Mouse (Mus musculus): ENCODE data around the gene Ubxn11. TPM values are rescaled to one million over a fixed set of nuclear protein-coding genes. Genes with fewer than 3 reads are reported as not detected.

Gene Ubxn11
- total RNA-seq, 2 experiments from 2014 or later: 11.2 to 30.2 TPM

DNA sequence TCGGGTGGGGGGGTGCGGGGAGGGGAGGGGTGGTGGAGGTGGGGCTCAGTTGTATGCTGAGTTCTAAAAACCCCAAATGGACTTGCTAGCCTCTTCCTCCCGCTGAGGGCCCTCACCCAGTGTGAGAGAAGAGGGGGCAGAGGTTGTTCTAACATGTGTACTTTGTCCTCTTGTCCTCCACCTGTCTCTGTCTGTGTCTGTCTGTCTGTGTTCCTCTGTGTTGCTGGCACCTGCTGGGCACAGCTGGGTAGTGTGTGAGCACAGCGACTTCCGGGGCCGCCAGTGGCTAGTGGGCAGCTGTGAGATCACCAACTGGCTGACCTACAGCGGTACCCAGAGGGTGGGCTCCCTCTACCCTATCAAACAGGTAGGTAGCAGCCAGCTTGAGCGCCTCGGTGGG, 13.3 kb upstream of the Ubxn11 start:
- no peak for ATAC-seq (replicated peaks; ENCODE audit: poor library complexity, severe bottlenecking)

DNA sequence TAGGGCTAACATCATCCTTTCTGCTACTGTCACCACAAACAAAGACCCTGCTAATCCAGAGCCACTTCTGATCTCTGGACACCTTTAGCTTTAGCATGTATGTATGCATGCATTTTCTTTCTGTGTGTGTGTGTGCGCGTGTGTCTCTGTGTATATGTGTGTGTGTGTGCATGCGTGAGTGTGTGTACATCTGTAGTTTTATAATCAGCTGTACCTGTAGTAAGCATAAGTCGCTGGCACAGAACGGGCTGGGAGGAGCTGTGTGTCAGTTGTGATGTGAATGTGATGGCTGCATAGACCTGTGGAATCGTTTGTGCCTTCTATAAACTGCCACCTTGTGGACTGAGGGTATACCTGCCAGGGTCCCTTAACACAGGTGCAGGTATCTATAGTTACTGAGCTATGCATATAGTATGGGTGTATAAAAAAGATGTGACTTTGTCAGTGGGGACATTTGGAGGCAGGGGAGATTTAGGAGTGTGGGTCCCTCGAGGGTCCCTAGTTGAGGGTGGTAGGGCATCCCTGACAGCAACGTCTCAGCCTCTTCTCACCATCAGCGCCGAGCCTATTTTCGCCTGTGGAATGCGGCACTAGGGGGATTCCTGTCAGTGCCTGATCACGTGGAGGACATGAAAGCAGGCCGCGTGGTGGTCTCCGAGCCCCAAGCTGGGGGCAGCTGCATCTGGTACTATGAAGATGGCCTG, 11.7 kb upstream of the Ubxn11 start:
- ATAC-seq (replicated peaks; ENCODE audit: poor library complexity, severe bottlenecking): no peak

DNA sequence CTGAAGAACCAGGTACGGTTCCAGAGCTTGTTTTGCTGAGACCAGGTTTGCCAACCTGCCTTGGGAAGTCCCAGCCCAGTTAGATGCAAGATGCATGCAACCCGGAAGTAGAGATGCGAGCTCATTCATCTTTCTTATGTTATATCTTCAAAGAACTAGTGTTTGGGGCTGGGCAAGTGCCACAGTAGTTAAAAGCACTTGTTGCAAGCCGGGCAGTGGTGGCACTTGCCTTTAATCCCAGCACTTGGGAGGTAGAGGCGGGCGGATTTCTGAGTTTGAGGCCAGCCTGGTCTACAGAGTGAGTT, 11.2 kb upstream of the Ubxn11 start:
- no peak for ATAC-seq (replicated peaks; ENCODE audit: poor library complexity, severe bottlenecking)

DNA sequence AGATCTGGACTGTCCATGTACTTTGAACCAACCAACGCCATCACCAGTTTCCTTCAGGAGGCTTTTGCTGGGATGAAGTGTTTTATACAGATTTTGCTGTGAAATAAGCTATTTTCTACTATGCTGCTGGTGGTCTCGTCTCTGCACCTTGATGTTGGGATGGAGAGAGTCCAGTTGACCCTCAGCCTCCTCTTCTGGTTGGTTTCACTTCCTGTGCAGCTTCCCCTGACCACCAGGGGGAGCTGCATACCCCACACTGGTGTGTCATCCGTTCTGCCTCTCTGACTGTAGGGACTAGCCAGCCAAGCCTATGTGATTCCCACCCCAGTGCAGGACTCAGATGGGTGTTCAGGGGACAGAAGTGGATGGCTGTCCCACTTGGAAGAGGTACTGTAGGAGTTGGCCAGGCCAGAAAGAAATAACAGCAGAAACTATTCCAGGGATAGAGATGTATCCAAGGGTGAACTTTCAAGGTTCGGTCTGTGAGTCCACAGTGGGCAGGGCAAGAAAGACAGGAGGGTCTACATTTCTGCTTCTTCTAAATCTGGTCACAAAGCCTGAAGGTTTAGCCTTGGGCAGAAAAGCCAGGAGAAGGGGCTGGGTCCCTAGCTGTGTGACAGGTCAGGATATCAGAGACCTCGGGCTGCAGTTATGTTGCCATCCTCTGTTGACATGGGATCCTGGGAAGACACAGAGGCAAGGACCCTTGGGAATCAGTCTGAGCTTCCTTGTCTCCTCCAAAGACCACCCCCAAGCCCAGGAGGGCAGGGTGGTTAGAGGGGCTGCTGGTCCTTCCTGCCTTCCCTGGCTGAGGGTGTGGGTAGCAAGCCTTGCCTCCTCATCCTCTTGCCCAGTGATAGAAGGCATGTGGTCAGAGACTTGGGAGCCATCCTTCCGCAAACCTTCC, 9.7 kb upstream of the Ubxn11 start:
- peak; percentile 43 for ATAC-seq (replicated peaks; ENCODE audit: poor library complexity, severe bottlenecking)

DNA sequence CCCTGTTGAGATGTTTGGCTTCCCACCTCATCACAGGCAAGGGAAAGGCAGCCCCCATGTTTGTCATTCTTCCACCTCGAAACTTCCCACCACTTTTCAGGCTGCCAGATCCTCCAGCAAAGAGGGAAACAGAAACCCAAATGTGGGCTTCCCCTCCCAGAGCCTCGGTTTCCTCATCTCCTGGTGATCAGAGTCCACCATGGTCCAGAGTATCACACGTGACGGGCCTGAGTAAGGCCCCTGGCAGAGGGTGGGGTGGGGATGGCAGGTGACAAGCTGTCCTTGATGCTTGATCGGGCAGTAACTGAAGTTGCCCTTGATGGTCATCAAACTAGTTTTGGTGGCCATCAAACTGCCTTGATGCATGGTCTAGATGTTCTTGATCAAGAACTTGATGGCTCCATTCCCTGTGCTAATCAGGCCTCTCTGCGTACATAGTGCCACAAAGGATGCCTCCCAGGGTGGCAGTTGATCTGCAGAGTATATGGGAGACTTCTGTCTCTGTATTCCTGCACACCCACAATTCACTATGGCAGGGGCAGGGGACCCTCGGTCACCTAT, 8.3 kb upstream of the Ubxn11 start:
- ATAC-seq (replicated peaks; ENCODE audit: poor library complexity, severe bottlenecking): no peak

DNA sequence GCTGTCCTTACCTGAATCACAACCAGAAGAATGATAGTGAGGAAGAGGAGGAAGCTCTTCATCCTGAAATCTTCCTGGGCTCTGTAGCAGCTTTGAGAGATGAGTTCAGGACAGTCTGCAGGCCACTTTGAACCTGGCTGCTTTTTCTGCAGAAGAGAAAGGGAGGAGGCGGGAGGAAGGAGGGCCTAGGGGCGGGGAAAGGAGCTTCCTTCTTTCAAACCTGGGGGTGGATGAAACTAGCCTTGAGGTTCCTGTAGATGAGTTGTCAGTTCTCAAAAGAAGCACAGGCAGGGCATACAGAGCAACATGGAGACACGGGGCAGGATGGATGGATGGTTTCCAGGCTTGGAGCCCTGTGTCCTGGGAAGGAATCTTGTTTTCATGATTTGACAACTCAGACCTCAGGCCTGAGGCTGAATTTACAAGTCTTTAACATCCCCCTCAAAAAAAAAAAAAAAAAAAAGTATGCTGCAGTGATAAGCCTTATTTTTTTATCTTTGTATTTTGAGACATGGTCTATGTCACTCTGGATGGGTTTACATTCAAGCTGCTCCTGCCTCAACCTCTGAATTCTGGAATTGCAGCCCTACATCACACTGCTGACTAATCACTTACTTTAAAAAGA, 7.3 kb upstream of the Ubxn11 start, which contains the start of gene Cd52:
Cd52 (minus strand) TSS at position 160 of the 625 bp plus-strand sequence.
- ATAC-seq (replicated peaks; ENCODE audit: poor library complexity, severe bottlenecking): peak; percentile 41

DNA sequence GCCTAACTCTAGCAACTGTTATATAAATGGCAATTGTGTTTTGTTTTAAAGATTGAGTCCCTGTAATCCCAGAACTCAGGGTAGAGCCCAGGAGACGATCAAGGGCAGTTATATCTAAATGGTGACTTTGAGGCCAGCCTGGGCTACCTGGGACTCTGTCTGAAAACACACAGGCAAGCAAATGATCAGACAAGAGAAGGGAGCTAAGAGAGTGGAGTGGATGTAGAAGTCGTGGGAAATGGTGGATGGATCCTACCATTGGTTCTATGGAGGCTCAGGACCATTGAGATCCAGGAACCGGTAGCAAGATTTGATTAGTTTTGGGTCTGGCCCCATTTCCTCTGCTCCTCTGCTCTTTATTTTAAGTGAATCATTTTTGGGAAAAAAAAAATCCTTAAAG, 6.2 kb upstream of the Ubxn11 start:
- ATAC-seq (replicated peaks; ENCODE audit: poor library complexity, severe bottlenecking): no peak

DNA sequence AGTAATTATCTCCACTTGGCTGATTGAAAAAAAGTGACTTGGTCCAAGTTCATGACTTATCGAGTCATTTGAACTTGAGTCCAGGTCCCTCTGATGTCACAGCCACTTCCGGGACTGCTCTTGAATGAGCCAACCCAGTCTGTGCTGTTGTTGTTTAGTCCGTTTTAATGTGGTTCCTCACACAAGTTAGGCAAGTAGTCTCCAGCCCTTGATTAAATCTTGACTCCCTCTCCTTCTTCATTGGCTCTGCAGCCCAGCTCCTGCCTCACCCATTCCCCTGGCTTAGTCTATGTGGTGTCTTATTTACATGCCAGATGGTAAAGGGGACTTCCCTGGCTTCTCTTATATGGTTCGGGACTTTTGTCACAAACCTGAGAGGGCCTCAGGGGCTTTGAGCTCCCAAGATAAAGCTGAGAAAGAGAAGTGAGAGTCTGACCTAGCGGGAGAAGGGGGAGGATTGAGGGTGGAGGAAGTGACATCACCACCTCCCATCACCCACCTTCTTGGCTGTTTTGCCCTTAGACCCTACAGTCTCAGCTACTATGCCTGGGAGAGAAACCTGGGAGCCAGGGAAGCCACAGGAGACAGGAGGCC, 5.3 kb upstream of the Ubxn11 start:
- ATAC-seq (replicated peaks; ENCODE audit: poor library complexity, severe bottlenecking): peak; percentile 56

DNA sequence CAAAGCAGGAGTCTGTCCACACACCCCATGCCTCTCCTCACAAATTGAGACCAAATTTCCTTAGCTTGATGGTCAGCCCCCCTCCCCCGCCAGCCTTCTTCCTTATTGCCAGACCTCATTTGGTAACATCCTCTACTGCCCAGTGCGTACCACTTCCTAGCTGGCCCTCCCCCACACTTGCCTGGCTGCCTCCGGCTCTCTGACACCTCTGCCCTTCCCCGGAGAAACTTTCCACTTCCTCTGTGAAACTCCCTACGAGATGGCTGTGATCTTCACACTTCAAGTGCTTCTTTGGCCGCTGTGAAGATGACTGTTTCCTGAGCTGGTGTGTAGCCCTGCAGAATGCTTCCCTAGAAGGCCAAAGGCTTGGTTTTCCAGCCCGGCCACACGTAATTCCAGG, 3.7 kb upstream of the Ubxn11 start:
- ATAC-seq (replicated peaks; ENCODE audit: poor library complexity, severe bottlenecking): peak; percentile 70

DNA sequence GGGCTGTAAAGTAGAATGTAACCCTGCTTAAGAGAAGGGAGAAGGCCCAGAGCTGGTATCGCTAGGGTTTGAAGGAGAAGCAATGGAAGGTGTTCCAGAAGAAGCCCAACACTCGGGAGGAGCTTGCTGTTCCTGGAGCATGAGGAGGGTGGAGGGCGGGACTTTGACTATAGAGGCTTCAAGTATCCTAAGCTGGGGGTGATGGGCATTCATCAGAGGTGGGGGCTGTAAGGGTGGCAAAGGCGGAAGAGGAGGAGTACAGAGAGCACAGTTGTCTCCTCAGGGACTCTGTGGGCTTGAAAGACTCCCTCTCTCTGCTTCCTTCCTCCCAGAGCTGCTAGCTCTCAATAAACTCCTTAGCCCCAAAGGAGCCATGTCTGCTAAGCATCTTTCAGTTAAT, 2.1 kb upstream of the Ubxn11 start:
- no peak for ATAC-seq (replicated peaks; ENCODE audit: poor library complexity, severe bottlenecking)

DNA sequence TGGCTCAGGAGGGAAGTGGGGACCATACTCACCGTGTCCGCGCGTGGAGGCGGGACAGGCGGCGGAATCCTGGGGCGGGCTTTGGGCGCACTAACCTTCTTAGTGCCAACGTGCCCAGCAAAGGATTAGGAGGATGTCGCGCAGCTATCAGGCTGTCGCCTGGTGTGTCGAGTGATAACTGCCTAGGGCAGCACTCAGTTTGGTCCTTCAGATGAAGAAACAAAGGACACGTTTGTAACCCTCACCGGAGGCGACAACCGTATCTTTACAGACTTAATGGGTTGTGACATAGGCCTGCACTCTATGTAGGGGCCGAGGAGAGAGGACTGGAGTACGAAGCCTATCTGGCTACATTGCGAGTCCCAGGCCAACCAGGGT, 361 bp downstream of the Ubxn11 start:
- ATAC-seq (replicated peaks; ENCODE audit: poor library complexity, severe bottlenecking): peak; percentile 29; the same call in 1 of the 2 replicates

DNA sequence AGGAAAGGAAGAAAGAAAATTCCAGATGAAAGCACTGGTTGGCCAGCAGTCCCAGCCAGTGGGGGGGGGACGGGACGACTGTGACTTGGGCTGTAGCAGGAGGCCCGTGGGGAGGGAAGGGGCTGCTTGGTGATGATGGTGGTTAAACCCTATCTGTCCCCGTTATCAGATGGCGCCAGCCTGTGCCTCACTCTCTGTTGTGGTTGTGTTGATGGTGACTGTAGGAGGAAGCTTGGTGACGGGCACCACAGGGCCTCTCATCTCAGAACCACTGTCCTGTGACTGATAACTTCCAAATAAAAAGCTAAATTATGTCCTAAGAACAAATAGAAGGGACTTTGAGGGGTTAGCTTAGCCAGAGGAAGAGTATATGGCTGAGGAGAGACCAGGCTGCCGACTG, 3.7 kb downstream of the Ubxn11 start:
- no peak for ATAC-seq (replicated peaks; ENCODE audit: poor library complexity, severe bottlenecking)

DNA sequence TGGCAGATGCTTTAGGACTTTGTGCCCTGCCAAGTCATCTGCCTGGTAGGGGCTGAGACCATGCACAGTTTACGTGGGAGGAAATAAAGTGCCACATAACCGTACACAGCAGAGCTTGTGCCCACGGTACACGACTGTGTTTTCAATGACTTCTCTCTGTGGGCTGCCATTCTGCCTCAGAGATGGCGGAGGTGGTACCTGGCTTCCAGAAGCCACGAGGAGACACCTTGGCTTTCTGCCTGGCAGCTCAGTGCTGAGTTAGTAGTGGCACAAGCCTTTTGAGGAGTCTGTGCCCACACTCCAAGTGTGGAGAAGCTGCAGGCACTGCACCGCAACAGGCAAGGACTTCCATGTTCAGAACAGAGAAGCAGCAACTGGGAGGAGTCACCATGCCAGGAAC, 5.4 kb downstream of the Ubxn11 start:
- no peak for ATAC-seq (replicated peaks; ENCODE audit: poor library complexity, severe bottlenecking)

DNA sequence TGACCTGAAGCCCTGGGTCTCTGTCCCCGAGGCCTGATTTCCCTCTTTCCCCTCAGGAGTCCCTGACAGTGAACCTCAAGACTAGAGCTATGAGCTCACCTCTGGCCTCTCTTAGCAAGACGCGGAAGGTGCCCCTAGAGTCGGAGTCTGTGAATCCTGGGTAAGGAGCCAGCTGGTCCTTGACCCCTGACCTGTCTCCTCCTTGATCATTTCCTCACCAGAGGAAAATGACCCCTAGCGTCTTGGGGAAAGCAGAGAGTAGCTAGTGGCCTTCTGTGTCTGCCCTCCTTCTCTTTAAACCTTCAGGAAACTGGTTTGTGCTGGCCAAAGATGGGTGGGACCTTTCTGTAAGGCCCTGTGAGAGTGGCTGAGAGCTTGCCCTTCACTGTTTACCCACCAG, 5.8 kb downstream of the Ubxn11 start:
- ATAC-seq (replicated peaks; ENCODE audit: poor library complexity, severe bottlenecking): no peak

DNA sequence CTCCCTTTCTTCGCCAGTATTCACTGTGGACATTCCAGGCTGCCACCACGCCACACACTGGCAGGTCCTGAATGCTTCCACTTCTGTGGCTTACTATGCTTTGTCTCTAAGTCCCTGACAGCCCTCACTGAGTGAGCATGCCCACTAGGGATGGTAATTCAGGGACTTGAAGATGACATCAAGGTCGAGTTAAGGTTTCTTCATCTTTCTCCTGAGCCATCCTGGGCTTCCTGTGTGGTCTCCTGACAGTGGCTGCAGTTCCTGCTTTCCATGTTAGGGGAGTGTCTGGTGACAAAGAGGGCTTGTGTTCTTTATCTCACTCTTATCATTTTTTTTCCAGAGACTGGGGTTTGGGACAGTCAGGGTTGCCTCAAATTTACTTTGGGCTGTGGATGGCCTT, 8.3 kb downstream of the Ubxn11 start:
- peak; percentile 84 for ATAC-seq (replicated peaks; ENCODE audit: poor library complexity, severe bottlenecking)

DNA sequence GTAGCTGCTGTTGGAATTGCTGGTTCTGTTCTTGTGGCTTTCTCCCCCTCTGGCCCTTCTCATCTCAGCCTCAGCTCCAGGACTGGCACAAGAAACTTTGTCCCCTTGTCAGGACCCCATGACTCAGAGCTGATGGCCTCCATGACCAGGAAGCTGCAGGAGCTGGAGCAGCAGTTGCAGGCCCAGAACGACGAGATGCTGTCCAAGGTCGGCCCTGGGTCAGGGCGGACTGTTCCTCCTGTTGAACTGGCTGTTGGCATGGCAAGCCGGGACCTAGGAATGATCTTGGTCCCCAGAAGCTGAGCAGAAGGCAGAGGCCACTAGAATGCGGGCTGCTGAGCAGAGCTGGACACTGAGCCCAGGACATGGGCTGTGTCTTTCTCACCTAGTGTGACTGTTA, 10.0 kb downstream of the Ubxn11 start:
- no peak for ATAC-seq (replicated peaks; ENCODE audit: poor library complexity, severe bottlenecking)

DNA sequence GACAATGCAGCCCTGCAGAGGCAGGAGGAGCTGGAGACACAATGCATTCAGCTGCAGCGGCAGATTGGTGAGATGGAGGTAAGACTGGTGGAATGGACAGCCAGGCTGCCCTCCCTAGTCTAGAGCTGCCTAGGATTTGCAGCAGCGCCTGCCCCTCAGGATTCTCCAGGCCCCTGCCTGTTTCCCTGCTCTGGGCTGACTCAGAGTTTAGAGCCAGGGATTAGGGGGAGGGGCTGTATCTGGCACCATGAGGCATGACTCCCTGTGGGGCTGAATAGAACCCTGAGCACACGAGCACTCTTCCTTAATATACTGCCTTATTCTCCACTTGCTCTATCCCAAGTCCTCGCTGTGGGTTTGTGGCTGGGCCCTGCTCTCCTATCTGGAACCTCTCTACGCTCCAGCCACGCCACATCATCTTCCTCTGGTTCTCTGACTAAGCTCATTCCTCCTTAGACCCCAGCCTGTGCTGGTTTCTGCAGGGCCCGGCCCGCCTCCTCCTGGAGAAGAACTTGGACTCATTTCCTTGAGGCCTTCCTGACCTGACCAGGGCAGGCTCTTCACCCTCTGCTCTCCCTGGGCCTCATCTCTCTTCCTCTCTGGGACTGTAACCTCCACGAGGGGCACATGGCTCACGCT, 11.1 kb downstream of the Ubxn11 start:
- ATAC-seq (replicated peaks; ENCODE audit: poor library complexity, severe bottlenecking): no peak

DNA sequence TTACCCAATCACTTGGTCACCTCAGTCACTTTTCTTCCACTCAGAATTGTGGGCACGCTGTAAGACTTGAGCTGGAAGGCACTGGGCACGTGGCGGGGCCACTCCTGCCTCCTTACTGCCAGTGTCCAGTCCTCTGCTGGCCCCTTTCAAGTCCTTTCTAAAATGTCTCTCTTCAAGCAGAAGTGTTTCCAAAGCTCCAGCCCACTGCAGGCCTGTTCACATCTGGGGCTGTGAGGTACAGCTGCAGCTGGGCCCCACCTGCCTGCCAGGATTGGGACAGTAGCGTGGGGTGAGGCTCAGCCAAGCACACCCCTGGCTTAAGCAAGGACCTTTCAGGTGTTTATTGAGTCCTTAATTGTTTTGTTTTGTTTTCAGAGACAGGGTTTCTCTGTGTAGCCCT, 11.7 kb downstream of the Ubxn11 start:
- ATAC-seq (replicated peaks; ENCODE audit: poor library complexity, severe bottlenecking): no peak

DNA sequence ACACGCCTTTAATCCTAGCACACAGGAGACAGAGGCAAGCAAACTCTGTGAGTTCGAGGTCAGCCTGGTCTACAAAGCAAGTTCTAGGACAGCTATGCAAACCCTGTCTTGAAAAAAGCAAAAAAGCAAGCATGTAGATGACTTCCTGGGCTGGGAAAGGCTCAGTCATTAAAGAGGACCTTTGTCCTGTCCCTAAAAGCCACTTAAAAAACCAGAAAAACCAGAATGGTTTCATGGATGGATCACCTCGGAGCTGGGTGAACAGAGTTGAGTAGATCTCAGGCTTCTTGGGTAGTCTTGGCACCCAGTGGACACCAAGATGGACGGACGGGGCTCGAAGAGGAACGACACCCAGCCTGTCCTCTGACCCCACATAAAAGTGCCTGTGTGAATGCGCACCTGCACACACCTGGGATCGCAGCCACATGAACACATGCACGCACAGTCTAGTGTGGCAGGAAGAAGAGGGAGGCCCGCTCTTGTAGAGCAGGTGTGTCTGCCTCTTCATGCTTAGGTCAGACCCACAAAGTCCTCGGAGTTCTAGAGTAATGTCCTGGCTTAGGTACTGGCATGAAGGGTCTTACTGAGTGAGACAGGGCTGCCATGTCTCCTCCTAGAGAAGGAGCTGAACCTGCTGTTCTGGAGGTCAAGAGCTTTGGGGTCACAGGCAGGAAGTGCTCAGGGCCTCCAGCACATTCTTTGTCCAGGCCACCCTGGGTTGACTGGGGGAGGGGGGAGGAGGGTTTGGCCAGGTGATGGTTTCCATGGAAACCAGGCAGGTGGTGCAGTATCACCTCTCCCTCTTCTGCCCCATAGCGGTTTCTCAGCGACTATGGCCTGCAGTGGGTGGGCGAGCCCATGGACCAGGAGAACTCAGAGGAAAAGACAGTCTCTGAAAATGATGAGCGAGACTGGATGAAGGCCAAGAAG, 13.1 kb downstream of the Ubxn11 start:
- ATAC-seq (replicated peaks; ENCODE audit: poor library complexity, severe bottlenecking): no peak
